Mouse (Mus musculus) lung, adult 2 months (tissue): Measurements from ENCODE around the gene Gpr68.

ENCODE experiments used
- CTCF ChIP-seq: fragments of 200-500 bp; IDR thresholded peaks from 2 replicates; pipeline ENCODE4 v1.5.1; 2011; ENCODE audit warnings: mild to moderate bottlenecking, low read length, control low read depth; ENCODE audit not compliant: insufficient read depth
- POLR2A ChIP-seq: fragments of 200-500 bp; IDR thresholded peaks from 2 replicates; pipeline ENCODE4 v1.6.1; 2011; ENCODE audit warnings: low read depth, mild to moderate bottlenecking, control low read depth, low read length, borderline replicate concordance; ENCODE audit errors: extremely low read depth

GRCm38 (mm10) chr12:100839926-100840325, 68.1 kb downstream of the Gpr68 start:
- no peak for TF ChIP-seq POLR2A
- no peak for TF ChIP-seq CTCF
